Mouse (Mus musculus): ENCODE measurements around the gene Exoc3l. TPM values are rescaled to one million over a fixed set of nuclear protein-coding genes. Genes with fewer than 3 reads are reported as not detected.
A peak's percentile ranks its signal among the peaks of the same experiment; 100 is the strongest.

The Exoc3l gene
- total RNA-seq (2014; rRNA removed) (2.4 and 8.2 TPM in 2 replicates), polyA plus RNA-seq (2015; fragmentation: Nextera tagmentation; extraction: Ambion mirVana) (5.9 and 8.0 TPM in 2 replicates)

DNA sequence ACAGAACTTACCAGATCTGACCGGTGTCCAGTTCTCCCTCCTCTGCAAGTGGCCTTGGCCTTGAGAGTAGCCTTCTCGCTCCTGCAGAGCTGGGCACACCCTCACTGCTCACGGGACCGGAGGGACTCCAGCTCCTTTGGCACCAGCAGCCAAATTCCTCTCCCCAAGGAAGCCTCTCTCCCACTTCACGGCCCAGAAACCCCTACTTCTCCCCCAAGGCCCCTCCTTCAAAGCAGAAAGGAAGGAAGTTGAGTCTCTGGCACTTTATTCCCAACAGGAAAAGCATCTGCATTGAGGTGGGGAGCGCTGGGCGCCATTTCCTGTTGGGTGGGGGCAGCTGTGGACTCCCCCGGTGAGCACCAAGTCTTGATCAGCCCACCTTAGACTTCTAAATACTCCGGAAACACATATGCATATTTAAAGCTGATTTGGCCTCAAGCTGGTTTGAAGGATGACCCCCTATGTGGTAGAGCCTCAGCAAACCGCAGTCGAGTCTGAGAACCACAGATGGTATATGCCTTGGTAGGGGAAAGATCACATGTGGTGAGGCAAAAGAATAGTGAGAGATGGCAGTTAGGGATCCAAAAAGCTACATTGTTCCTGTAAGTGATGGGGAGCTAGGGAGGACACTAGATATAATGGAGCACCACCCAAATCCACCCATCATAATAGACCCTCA is at the start of gene Exoc3l:
Gene Exoc3l (minus strand): TSS at position 207 of the 679 bp plus-strand sequence.
- TF ChIP-seq CTCF (IDR thresholded peaks at IDR 0.05; ENCODE audit: low read depth): no peak
- Histone ChIP-seq H3K4me3 (ENCODE audit: low read length) (peak within 1 kb of the TSS; percentile 96), H3K27ac (peak within 1 kb of the TSS; percentile 77; the same call in 1 of the 2 replicates), H3K36me3 (ENCODE audit: insufficient read depth, low read length) (peaks cover 11% of the 10 kb centered on the region), H3K4me1 (ENCODE audit: insufficient read depth, low read length) (peaks cover 15% of the 10 kb centered on the region), H3K4me2 (ENCODE audit: low read depth, low read length) (peak within 1 kb of the TSS; percentile 75), H3K9me3 (ENCODE audit: low read length) (no peaks in the 10 kb centered on the region), H3K27me3 (ENCODE audit: insufficient read depth, low read length) (no peaks in the 10 kb centered on the region), H3K9ac (replicated peaks; ENCODE audit: low read length) (no peak within 1 kb of the TSS)
- ATAC-seq (no peak), DNase-seq (ENCODE audit: low spot score) (no peak)
- WGBS: 60% methylated on average over 11 of the region's 11 CpGs

DNA sequence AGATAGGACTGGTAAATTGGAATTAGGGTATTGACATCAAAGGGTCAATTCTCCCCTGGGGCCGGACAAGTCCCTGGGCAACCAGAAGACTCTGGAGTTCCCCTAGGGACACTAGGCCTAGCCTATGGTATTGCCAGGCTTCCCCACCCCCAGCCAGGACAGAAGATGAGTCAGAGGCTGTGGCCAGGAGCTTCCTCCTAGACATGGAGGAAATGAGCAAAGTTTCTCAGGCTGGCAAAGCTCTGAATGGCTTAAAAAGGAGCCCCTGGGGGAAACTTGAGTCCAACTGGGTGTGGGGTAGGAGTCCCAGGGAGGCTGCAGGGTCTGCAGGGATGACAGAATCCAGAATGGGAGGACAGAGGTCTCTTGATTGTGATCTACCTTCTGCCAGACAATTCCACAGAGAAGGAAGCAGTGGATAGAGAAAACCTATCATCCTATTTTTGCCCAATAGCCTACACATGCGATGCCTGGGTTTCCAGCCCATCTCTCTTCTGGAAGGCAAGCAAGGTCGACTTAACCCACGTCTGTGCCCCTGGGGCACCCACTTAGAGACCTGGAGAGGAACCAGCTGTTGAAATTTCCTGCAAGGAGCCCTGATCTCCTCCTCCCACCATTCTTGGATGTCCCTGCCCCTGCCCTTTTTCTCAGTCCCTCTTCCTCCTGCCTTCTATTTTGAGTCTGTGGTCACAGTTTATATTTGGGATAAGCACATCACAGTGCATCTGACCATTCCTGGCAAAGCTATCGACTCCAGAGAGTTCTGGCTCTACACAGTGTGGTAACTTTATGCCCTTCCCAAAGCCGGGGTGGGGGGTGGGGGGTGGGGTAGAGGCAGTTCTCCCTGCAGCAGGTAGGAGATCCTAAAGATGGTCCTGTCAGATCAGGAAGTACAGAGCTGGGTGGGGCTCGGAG is 49.4 kb upstream of the Exoc3l start:
- no peak overlapping the region for H3K4me3 ChIP-seq (ENCODE audit: low read length)
- no peak overlapping the region for H3K9ac ChIP-seq (replicated peaks; ENCODE audit: low read length)
- ATAC-seq (no peak), DNase-seq (ENCODE audit: low spot score) (no peak)
- H3K4me1 ChIP-seq (ENCODE audit: insufficient read depth, low read length): peaks cover 11% of the 10 kb centered on the region
- no peaks in the 10 kb centered on the region for H3K36me3 ChIP-seq (ENCODE audit: insufficient read depth, low read length)
- H3K4me2 ChIP-seq (ENCODE audit: low read depth, low read length): no peak overlapping the region
- no peaks in the 10 kb centered on the region for H3K27me3 ChIP-seq (ENCODE audit: insufficient read depth, low read length)
- WGBS: 73% methylated on average over 7 of the region's 7 CpGs
- H3K9me3 ChIP-seq (ENCODE audit: low read length): no peaks in the 10 kb centered on the region
- TF ChIP-seq CTCF (IDR thresholded peaks at IDR 0.05; ENCODE audit: low read depth): no peak
- no peak overlapping the region for H3K27ac ChIP-seq

- TF ChIP-seq CTCF (IDR thresholded peaks at IDR 0.05; ENCODE audit: low read depth): no peak
These were observed 48.1 kb upstream of the Exoc3l start for GRCm38 (mm10) chr8:105343791-105344574.

DNA sequence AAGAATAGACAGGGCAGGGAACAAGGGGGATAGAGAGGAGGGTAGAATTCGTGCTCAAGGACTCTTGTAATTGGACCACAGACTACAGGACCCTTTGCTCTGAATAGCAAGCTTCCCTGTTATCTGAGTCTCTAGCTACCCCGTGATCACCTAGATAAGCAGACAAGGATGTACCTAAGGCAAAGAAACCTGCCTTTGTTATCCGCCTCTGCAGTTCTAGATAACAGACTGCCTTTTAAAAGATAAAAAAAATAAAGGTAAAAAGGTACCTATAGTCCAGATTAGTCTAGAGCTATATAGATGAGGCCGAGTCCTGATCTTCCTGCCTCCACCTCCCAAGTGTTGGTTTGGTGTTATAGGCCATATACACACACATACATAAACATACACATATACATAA is 46.9 kb upstream of the Exoc3l start:
- H3K4me2 ChIP-seq (ENCODE audit: low read depth, low read length): no peak overlapping the region
- no peaks in the 10 kb centered on the region for H3K36me3 ChIP-seq (ENCODE audit: insufficient read depth, low read length)
- H3K27ac ChIP-seq: no peak overlapping the region
- WGBS: 78% methylated on average over 4 of the region's 4 CpGs
- no peaks in the 10 kb centered on the region for H3K27me3 ChIP-seq (ENCODE audit: insufficient read depth, low read length)
- no peaks in the 10 kb centered on the region for H3K9me3 ChIP-seq (ENCODE audit: low read length)
- H3K4me1 ChIP-seq (ENCODE audit: insufficient read depth, low read length): peaks cover 7% of the 10 kb centered on the region; the same call in 1 of the 2 replicates
- no peak for ATAC-seq
- no peak for DNase-seq (ENCODE audit: low spot score)
- H3K9ac ChIP-seq (replicated peaks; ENCODE audit: low read length): no peak overlapping the region
- no peak overlapping the region for H3K4me3 ChIP-seq (ENCODE audit: low read length)
- no peak for TF ChIP-seq CTCF (IDR thresholded peaks at IDR 0.05; ENCODE audit: low read depth)

More at GRCm38 (mm10) chr8:105343791-105344574, 48.1 kb upstream of the Exoc3l start:
- Histone ChIP-seq H3K4me1 (ENCODE audit: insufficient read depth, low read length) (peaks cover 7% of the 10 kb centered on the region; the same call in 1 of the 2 replicates), H3K4me2 (ENCODE audit: low read depth, low read length) (no peak overlapping the region), H3K9ac (replicated peaks; ENCODE audit: low read length) (no peak overlapping the region), H3K9me3 (ENCODE audit: low read length) (no peaks in the 10 kb centered on the region), H3K27me3 (ENCODE audit: insufficient read depth, low read length) (no peaks in the 10 kb centered on the region), H3K27ac (no peak overlapping the region), H3K4me3 (ENCODE audit: low read length) (no peak overlapping the region), H3K36me3 (ENCODE audit: insufficient read depth, low read length) (no peaks in the 10 kb centered on the region)
- DNase-seq (ENCODE audit: low spot score): no peak
- 58% methylated on average over 8 of the region's 8 CpGs for WGBS
- ATAC-seq: no peak

GRCm38 (mm10) chr8:105341399-105341798 is 45.5 kb upstream of the Exoc3l start:
- H3K36me3 ChIP-seq (ENCODE audit: insufficient read depth, low read length): no peaks in the 10 kb centered on the region
- no peak overlapping the region for H3K4me2 ChIP-seq (ENCODE audit: low read depth, low read length)
- DNase-seq (ENCODE audit: low spot score) (peak; percentile 62), ATAC-seq (0 out of 2 replicates have a peak, but pooled peaks have one; percentile 3)
- H3K4me1 ChIP-seq (ENCODE audit: insufficient read depth, low read length): 0 out of 2 replicates have a peak, but pooled peaks cover under 1% of the 10 kb centered on the region
- H3K27me3 ChIP-seq (ENCODE audit: insufficient read depth, low read length): no peaks in the 10 kb centered on the region
- no peak overlapping the region for H3K27ac ChIP-seq
- no peak for TF ChIP-seq CTCF (IDR thresholded peaks at IDR 0.05; ENCODE audit: low read depth)
- no peak overlapping the region for H3K4me3 ChIP-seq (ENCODE audit: low read length)
- no peaks in the 10 kb centered on the region for H3K9me3 ChIP-seq (ENCODE audit: low read length)
- WGBS: 29% methylated on average over 8 of the region's 8 CpGs
- H3K9ac ChIP-seq (replicated peaks; ENCODE audit: low read length): no peak overlapping the region
